Mouse (Mus musculus) left cerebral cortex, postnatal 25 days (tissue): ENCODE data around the gene Ubr2. TPM values are rescaled to one million over a fixed set of nuclear protein-coding genes. Genes with fewer than 3 reads are reported as not detected.
A peak's percentile ranks its signal among the peaks of the same experiment; 100 is the strongest.

Source experiments
- DNase-seq, 2 experiments: peaks; one replicate each; pipeline ENCODE4 v3.0.0; 2022; ENCODE audit warnings: low spot score in 2 of 2, mixed read lengths in 1 of 2
- intact Hi-C: fragments of 180-260 bp; cut with DNase I; formaldehyde crosslinking; loops from one replicate; pipeline ENCODE4 v1.15.1; 2025
- total RNA-seq, 2 experiments: library from RNA; stranded (reverse); gene quantifications; 2 replicates each; pipeline ENCODE4 v1.2.3; 2021

The Ubr2 gene
- total RNA-seq, 2 experiments from 2014 or later = 50.6 to 57.0 TPM

DNA sequence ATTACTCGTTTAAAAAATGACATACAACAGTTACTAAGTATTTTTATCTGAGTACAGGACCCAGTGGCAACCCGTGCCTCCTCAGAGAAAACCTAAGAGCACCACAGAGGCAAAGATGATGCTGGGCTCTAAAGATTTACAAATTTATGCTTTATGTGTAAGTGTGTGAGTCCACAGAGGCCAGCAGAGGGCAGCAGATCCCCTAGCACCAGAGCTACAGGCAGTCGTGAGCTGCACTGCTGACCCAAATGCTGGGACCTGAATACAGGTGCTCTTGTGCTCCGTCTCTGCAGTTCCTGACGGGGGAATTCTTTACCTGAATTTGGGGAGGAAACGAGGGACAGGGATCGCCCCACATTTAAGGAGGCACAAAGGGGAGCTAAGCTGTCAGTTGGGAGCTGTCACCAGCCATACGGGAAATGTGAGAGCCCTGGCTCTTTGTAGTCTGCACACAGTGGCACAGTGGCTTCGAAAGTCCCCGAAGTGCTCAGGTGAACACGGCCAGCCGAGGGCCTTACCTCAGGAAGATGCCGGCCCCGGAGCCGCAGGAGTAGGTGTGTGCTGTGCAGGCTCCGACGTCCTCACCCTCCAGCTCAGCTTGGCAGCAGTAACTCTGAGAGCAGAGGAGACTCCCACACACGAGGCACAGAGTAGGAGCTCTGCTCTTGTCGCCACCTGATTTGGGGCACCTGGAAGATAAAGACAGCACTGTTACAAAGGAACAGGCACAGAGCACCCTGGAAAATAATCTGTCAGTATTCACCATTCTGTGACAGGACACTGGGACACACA, 76.6 kb downstream of the Ubr2 start:
- intact Hi-C loops = loop anchor here (5.0 kb wide), 1 partner anchor 41 kb away; the partner anchor contains the start of gene Tbcc

DNA sequence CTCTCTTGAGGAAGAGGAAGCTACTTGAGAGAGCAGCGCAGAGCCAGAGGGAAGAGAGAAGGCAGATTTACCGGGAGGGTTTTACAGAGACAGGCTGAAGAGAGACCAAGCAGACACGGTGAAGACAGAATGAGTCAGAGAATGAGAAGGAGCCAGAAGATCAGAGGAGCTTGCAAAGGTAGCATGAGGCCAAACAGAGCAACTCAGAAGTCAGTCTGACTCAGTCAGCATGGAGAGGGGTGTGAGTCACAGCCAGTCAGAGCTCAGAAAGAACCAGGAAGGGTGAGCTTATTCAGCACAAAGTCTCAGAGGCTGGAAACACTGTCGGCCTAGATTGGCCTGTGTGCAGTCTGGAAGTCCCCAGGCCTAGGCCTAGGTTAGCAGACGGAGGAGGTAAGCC, 77.4 kb downstream of the Ubr2 start:
- intact Hi-C loops = loop anchor here (5.0 kb wide), 1 partner anchor 41 kb away; the partner anchor contains the start of gene Tbcc
- peak; percentile 26 to 78 for DNase-seq

More for the DNA sequence above, 76.6 kb downstream of the Ubr2 start:
- peak; percentile 54 to 73 for DNase-seq

DNA sequence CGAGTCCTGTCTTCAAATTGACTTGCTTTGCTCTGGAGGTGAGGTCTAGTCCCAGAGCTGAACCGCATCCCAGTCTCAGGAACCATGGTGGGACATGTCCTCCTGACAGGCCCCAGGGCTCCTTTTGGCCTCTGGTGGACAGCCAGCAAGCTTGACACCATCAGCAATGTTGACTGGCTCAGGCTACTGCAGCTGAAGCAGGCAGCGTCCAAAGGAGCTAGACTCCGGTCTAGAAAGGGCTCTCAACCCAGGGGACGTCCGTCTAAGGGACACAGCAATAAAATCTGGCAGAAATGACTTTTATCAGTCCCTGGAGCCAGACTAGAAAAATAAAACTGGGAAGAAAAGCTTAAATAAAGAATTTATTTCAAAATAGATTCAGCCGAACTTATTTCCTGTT, 80.5 kb downstream of the Ubr2 start:
- intact Hi-C loops = loop anchor here (5.0 kb wide), 1 partner anchor 38 kb away; the partner anchor contains the start of gene Tbcc
- no peak for DNase-seq

DNA sequence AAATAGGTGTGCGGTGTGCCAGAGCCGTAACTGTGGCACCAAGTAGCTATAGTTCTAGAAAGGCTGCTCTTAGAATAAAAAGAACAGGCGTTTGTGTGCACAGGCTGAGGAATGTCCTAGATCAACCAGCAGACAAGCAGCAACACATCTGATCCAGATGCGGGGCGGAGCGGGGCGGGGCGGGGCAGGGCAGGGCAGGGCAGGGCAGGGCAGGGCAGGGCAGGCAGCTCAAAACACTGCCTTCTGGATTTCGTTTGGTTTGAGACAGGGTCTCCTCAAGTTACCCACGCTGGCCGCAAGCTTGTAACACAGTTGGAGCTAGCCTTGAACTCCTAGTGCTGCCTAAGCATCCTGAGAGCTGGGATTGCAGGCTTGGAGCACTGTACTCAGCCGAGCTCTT, 81.1 kb downstream of the Ubr2 start:
- intact Hi-C loops = no loop called here
- no peak for DNase-seq

DNA sequence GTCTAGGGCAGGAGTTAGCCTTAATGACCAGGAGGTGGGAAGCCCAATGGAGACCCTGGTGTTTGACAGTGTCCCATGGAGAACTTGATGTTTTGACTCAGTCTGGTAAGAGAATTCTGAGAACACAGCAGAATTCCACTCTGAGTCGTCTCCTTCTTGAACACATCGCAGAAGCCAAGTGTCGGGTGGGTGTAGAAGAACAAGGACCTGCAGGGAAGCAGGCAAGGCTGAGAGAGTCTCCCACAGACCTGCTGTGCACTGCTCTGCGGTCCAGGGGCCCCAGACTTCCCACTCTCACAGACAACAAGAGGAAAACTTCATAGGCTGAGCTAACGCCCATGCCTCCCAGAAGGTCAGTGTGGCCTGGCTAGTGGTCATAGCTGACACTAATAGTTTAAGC, 82.6 kb downstream of the Ubr2 start:
- intact Hi-C loops = no loop called here
- peak; percentile 21 to 85 for DNase-seq

DNA sequence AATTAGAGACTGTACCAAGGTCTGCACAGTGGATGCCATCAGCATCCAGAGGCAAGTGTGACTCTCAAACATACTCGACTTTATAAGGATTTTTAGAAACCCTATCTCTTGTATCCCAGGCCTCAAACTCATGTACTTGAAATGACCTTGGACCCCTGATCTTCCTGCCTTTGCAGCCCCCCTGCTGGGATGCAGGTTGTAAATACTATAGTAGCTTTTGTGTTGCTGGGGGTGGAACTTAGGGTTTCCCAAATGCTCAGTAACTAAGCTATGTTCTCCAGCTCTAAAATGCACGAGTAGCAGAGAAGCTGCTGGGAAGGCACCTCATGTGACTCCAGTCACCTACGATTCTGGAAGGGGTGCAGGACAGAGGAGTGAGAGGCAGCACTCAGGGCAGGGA, 83.4 kb downstream of the Ubr2 start:
- no peak for DNase-seq
- intact Hi-C loops = no loop called here

DNA sequence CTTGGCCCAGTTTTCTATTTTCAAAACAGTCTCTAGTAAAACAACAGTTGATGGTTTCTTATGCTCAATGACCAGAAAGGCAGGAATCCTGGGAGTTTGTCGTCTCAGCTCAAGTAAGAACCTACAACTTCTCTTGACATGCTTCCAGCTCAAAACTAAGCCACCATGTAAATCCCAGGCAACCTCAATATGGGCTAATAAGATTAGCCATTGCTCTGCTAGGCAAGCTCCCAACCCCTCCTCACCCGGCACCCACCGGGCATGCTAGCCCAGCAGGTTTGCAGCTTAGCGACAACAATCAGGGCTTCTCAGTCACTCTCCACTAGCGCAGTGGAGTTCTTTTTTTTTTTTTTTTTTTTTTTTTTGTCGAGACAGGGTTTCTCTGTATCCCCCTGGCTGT, 84.2 kb downstream of the Ubr2 start:
- DNase-seq = no peak
- intact Hi-C loops = no loop called here

DNA sequence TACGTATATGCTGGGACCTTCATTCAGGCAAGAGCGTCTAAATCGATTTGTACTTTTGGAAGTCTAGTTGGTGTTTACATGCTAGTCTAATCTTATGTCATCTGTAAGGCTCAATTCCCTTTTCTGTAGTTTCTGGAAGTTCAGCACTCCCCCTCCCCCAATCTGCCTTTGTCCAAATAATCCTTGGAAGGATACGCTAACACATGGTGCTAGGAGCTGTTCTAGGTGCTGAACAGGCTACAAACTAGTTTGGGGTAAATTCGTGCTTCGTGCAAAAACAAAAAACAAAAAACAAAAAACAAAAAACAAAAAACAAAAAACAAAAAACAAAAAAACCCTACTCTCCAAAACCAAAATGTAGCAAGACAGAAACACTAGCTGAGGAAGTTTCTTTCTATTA, 89.5 kb downstream of the Ubr2 start:
- no peak for DNase-seq
- intact Hi-C loops = no loop called here

DNA sequence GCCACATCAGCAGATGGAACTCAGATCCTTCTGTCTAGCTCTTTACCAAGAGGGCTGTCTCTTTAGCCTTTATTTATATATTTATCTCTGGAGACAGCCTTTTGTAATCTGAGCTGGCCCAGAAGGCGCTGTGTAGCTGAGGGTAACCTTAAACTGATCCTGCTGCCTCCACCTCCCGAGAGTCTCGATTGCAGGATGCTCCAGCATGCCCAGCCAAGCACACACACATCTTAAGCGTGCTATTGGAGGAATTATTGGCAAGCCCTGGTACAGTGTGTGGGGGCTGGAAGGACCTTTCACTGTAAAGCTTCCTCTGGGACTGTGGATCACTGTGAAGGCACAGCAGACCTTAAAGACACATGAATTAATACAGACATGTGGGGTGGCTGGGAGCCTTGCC, 91.4 kb downstream of the Ubr2 start:
- DNase-seq = no peak
- intact Hi-C loops = no loop called here

DNA sequence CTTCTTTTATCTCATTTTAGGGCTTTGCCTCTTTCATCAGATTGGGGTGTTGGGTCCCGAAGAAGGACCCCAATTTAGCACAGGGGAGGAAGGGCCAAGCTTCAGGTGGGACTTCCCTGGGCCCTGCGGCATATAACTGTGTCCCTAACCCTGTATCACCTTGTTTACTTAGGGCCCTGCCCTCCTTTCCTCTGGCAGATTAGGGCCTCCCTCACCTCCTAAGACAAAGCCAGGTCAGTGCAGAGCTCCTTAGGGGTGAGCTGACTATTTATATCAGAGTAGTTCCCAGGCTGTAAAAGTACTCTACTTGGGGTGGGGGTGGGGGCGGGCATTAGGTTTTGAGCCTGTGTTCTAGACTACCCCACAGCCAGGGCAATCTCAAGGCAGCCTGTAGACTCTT, 95.2 kb downstream of the Ubr2 start:
- intact Hi-C loops = no loop called here
- no peak for DNase-seq

DNA sequence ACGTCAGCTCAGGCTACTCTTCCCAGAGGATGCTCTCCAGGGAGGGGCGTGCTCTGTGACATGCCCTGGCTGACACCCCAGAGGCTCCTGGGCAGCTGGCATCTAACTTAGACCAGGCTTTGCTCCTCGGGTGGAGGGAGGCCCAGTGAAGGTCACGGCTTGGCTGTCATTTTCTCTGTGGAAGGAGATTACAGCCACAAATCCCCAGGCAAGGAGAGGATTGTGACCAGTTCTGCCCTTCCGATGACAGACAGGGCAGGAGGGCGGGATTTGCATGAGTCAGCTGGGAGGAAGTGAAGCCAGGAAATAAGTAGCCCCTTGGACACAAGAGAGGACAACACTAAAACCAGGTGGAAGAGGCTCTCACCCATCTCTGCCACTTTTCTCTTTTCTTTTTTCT, 98.0 kb downstream of the Ubr2 start:
- DNase-seq = no peak
- intact Hi-C loops = no loop called here

DNA sequence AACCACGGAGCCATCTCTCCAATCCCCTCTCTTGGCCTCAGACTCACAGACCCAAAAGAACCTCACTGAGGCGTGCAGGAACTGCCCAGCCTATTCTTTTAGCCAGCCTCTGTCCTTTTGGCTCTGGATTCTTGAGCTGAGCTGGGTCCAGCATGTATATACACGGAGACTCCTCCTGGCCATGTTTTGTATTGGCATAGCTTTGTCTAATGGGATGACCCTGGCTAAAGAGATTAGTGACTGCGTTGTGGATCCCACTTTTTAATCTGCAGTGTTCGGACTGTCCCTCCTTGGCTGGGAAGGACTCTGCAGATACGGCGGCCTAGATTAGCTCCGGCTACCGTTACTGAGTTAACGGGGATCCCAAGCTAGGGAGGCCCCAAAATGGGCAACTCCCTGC, 100.2 kb downstream of the Ubr2 start, which contains the start of gene Prph2:
Gene Prph2, plus strand, starts transcription at position 274 of the 400 bp plus-strand sequence.
- intact Hi-C loops = no loop called here
- no peak for DNase-seq

DNA sequence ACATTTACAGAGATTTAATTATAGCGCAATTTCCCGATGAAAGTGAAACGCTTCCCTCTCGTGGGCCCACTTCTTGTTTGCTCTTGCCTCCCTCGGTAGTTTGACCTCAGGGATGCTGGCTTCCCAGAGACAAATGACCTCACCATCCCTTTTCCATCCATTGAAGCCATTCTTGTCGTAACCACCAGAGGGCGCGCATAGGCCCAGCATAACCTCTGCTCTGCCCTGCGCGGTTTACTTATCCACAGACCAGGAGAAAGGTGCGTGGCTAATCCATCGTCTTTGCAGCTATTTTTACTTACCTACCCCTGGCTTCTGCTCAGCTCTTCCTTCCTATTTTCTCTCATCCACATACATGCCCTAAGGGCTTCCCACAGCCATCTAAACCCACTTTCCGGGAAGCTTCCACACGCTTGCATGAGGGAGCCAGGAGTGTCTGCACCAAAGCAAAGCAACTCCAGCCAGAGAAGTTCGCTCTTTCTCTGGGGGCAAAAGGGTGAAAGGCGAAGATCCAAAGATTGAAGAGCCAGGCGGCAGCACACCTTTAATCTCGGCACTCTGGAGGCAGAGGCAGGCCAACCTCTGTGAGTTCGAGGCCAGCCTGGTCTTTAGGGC, 106.4 kb downstream of the Ubr2 start:
- peak; percentile 66 to 81 for DNase-seq
- intact Hi-C loops = no loop called here

DNA sequence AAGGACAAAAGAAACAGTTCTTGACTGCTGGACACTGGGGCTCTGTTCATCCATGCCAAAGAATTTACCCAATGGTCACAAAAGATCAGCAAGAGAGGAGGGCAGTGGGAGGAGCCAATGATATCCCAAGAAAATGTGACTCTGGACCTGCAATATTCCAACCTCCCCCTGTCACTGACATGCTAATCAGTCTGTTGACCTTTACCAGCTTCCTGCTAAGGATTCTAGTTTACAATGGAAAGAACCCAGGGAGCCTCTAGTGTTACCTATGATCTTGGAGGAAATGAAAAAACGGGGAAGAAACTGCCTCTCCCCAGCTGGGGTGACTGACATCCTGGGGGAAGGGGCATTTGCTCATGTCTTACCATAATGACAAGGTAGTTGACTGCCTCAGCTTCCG, 109.4 kb downstream of the Ubr2 start:
- DNase-seq = no peak
- intact Hi-C loops = no loop called here

DNA sequence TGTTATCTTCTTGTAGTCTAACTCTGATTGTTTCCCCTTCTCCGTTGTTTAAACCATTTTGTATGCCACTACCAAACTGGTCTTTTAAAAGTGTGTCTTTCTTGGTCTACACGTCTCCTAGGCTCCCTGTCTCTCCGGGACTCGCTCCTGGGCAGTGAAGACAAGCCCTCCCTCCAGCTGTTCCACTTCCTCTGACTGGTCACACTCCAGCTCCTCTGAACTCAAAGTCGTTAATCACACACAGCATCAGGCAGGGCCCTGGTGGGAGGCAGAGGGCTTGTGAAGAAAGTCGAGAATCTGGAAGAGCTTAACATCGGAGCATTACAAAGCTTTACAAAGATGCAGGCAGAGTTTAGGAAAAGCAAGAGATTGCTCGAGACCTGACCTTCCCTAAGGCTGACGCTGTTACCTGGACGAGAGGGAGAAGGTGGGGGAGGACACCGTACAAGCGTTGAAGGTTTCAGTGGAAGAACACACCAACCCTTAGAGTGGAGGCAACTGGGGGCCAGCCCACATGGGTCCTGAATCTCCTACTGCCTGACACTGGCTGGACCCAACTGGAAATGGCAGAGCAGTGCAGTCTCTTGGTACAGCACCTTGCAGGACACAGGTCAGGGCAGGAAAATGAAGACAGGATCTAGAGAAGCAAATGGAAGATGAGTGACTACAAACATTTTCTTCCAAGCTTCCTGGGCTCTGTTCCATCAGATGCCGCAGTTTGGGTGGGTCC, 113.0 kb downstream of the Ubr2 start:
- DNase-seq = no peak
- intact Hi-C loops = no loop called here

DNA sequence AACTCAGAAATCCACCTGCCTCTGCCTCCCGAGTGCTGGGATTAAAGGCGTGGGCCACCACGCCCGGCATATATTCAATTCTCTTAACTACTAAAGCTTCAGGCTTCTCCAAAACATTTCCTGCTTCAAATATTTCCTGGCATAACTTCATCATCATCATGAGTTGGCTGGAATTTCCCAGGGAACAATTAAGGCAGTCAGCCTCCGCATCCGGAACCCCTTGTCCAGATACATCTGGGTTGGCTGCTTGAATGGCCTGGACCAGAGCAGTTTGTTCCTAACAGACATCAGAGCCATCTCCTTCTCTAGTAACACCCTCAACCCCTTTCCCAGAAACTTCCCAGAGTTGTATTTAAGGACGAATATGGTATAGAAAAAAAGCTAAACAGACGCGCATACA, 114.9 kb downstream of the Ubr2 start:
- no peak for DNase-seq
- intact Hi-C loops = no loop called here

DNA sequence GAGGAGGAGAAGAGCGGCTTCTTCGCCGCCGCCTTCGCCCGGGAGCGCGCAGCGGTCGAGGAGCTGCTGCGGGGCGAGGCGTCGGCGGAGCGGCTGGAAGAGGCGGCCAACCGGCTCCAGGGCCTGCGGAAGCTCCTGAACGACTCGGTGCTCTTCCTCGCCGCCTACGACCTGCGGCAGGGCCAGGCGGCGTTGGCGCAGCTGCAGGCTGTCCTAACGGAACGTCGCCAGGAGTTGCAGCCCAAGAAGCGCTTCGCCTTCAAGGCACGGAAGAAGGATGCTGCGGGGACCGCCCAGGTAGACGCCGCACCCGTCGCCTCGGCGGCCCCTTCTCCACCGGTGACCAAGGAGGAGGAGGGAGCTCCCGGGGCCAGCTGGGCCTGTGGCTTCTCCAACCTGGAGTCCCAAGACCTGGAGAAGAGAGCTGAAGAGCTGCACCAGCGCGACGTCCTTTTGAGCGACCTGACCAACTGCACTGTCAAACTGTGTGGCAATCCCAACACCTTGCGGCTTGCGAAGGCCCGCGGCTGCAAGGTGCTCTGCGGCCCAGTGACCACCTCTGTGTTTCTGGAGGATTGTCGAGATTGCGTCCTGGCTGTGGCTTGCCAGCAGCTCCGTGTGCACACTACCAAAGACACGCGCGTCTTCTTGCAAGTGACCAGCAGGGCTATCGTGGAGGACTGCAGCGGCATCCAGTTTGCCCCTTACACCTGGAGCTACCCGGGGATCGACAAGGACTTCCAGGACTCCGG, 119.3 kb downstream of the Ubr2 start:
- intact Hi-C loops = loop anchor here (1.0 to 5.0 kb wide), 3 partner anchors 34 to 108 kb away; partner anchors contain the start of gene Rpl7l1
- DNase-seq = peak in 1 of 2 experiments; percentile 71

DNA sequence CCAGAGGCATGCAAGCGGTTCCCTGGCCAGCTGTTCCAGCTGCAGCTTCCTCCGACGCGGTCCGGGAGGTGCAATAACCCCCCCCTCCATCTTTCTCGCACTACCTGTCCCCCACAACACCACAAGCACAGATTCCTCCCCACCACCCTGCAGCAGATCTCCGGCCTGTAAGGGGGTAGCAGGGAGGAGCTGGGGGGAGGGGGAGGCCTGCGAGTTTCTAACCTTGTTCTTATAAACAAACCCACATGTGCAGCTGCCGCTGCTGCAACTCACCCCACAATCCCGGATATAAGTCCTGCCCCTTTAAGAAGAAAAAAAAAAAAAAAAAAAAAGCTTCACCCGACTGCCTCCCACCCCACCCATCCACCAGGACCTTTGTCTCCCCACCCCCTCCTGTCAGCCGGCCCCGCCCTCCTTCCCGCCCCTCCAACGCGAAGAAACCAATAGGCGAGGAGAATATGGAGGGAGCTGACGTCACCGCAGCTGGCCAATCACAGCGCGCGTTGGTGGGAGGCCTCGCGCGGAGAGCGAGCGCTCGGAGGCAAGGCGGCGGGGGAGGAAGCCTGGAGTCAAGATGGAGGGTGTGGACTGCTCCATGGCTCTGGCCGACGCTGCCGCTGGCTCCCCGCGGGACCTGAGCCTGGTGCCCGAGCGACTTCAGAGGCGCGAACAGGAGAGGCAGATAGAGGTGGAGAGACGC, 120.1 kb downstream of the Ubr2 start, which contains the start of gene Tbcc:
Gene Tbcc, plus strand, starts transcription at position 569 of the 700 bp plus-strand sequence.
- intact Hi-C loops = loop anchor here (1.0 to 5.0 kb wide), 3 partner anchors 33 to 107 kb away; partner anchors contain the start of gene Rpl7l1
- DNase-seq = peak; percentile 96 to 99
